Mouse (Mus musculus) hindbrain, postnatal 0 days (tissue): ENCODE data around the gene Colec11. TPM values are rescaled to one million over a fixed set of nuclear protein-coding genes. Genes with fewer than 3 reads are reported as not detected.

Source experiments
- ATAC-seq: fragments of 200-750 bp; cut with Nextera tagmentation; 2 replicates; pipeline ENCODE4 v1.8.0; 2017; ENCODE audit warnings: mild to moderate bottlenecking, moderate TSS enrichment, moderate library complexity
- DNase-seq: peaks from one replicate; pipeline ENCODE4 v3.0.0-alpha.2; 2015; ENCODE audit warnings: low spot score
- H3K27ac ChIP-seq: fragments of 300-500 bp; sonication (generic); 2 replicates; pipeline ENCODE4 v1.5.1; 2014; ENCODE audit warnings: mild to moderate bottlenecking
- H3K27me3 ChIP-seq: fragments of 300-500 bp; sonication (generic); 2 replicates; pipeline ENCODE4 v1.6.1; 2014; ENCODE audit warnings: low read length, mixed read lengths; ENCODE audit not compliant: insufficient read depth
- H3K36me3 ChIP-seq: fragments of 300-500 bp; sonication (generic); 2 replicates; pipeline ENCODE4 v1.6.1; 2014; ENCODE audit warnings: low read length, mixed read lengths; ENCODE audit not compliant: insufficient read depth
- H3K4me1 ChIP-seq: fragments of 300-500 bp; sonication (generic); 2 replicates; pipeline ENCODE4 v1.6.1; 2014; ENCODE audit warnings: antibody characterized with exemption, low read length, mixed read lengths; ENCODE audit not compliant: insufficient read depth
- H3K4me2 ChIP-seq: fragments of 300-500 bp; sonication (generic); 2 replicates; pipeline ENCODE4 v1.6.1; 2014; ENCODE audit warnings: low read depth, mild to moderate bottlenecking, low read length, moderate library complexity, mixed read lengths
- H3K4me3 ChIP-seq: fragments of 300-500 bp; sonication (generic); 2 replicates; pipeline ENCODE4 v1.5.1; 2014; ENCODE audit warnings: low read length
- H3K9ac ChIP-seq: fragments of 300-500 bp; sonication (generic); replicated peaks from 2 replicates; pipeline ENCODE4 v1.6.1; 2014; ENCODE audit warnings: mild to moderate bottlenecking, low read length, moderate library complexity, mixed read lengths
- H3K9me3 ChIP-seq: fragments of 300-500 bp; sonication (generic); 2 replicates; pipeline ENCODE4 v1.6.1; 2016; ENCODE audit warnings: low read length, mixed read lengths
- CTCF ChIP-seq: IDR thresholded peaks from 2 replicates; pipeline ENCODE4 v1.5.1; 2016; ENCODE audit warnings: antibody characterized with exemption, control low read depth, low read depth
- WGBS: fragments of 180-500 bp; shearing (Covaris S2); extraction: QIAGEN DNeasy Blood & Tissue Kit; methylation state at CpG from one replicate; pipeline ENCODE4 v1.1.7; 2014; 5-methylcytosine and 5-hydroxymethylcytosine counted together
- polyA plus RNA-seq: library from polyadenylated mRNA; unstranded; fragments of >200 nt; fragmentation: Nextera tagmentation; extraction: Ambion mirVana; gene quantifications from 2 replicates; pipeline ENCODE4 v1.2.1, GENCODE M21; 2015
- total RNA-seq: library from RNA; depleted of rRNA; stranded (reverse); fragments of >200 nt; gene quantifications from 2 replicates; pipeline ENCODE4 v1.2.3, GENCODE M21; 2014

Colec11 gene
- total and polyA plus RNA-seq, 2 experiments from 2014 or later = 1.2 to 1.4 TPM

GRCm38 (mm10) chr12:28636543-28636942 is 13.4 kb upstream of the Colec11 start:
- Histone ChIP-seq H3K27ac (0 out of 2 replicates have a peak overlapping the region, but pooled peaks have one; percentile 85), H3K9ac (no peak overlapping the region), H3K27me3 (no peaks in the 10 kb centered on the region), H3K36me3 (peaks cover 21% of the 10 kb centered on the region), H3K4me2 (peak overlapping the region; percentile 71), H3K4me1 (peaks cover 8% of the 10 kb centered on the region), H3K4me3 (peak overlapping the region; percentile 77), H3K9me3 (no peaks in the 10 kb centered on the region)
- DNase-seq (no peak), ATAC-seq (no peak)
- TF ChIP-seq CTCF = no peak
- 93% methylated on average over 6 of the region's 6 CpGs for WGBS

GRCm38 (mm10) chr12:28635535-28636476 is 12.6 kb upstream of the Colec11 start, which contains the start of gene Rps7:
Gene Rps7 (minus strand): TSS chr12:28635953.
- Histone ChIP-seq H3K4me3 (peak within 1 kb of the TSS; percentile 77), H3K4me1 (peaks cover 8% of the 10 kb centered on the region), H3K27ac (peak within 1 kb of the TSS; percentile 95), H3K9me3 (no peaks in the 10 kb centered on the region), H3K36me3 (peaks cover 28% of the 10 kb centered on the region), H3K27me3 (no peaks in the 10 kb centered on the region), H3K9ac (peak within 1 kb of the TSS; percentile 94), H3K4me2 (peak within 1 kb of the TSS; percentile 71)
- DNase-seq = peak; percentile 96
- ATAC-seq = peak; percentile 98
- TF ChIP-seq CTCF = no peak
- 6% methylated on average over 68 of the region's 69 CpGs for WGBS

- Histone ChIP-seq H3K36me3 (peaks cover 35% of the 10 kb centered on the region), H3K27ac (peak overlapping the region; percentile 95), H3K4me3 (peak overlapping the region; percentile 77), H3K9ac (peak overlapping the region; percentile 94), H3K4me2 (peak overlapping the region; percentile 71), H3K4me1 (peaks cover 8% of the 10 kb centered on the region), H3K27me3 (no peaks in the 10 kb centered on the region), H3K9me3 (no peaks in the 10 kb centered on the region)
- no peak for TF ChIP-seq CTCF
- 2% methylated on average over 23 of the region's 23 CpGs for WGBS
- peak; percentile 18; the same call in 1 of the 2 replicates for ATAC-seq
- DNase-seq = peak; percentile 21
These were observed 11.9 kb upstream of the Colec11 start for GRCm38 (mm10) chr12:28635058-28635534.

GRCm38 (mm10) chr12:28628436-28628835 is 5.3 kb upstream of the Colec11 start:
- Histone ChIP-seq H3K4me2 (no peak overlapping the region), H3K27ac (no peak overlapping the region), H3K27me3 (no peaks in the 10 kb centered on the region), H3K4me1 (no peaks in the 10 kb centered on the region), H3K36me3 (peaks cover 54% of the 10 kb centered on the region), H3K4me3 (no peak overlapping the region), H3K9ac (no peak overlapping the region), H3K9me3 (no peaks in the 10 kb centered on the region)
- no peak for ATAC-seq
- DNase-seq = no peak
- 89% methylated on average over 2 of the region's 2 CpGs for WGBS
- no peak for TF ChIP-seq CTCF

GRCm38 (mm10) chr12:28627092-28627491 is 3.9 kb upstream of the Colec11 start:
- DNase-seq (no peak), ATAC-seq (no peak)
- Histone ChIP-seq H3K27me3 (no peaks in the 10 kb centered on the region), H3K4me3 (no peak overlapping the region), H3K27ac (no peak overlapping the region), H3K4me1 (no peaks in the 10 kb centered on the region), H3K9me3 (no peaks in the 10 kb centered on the region), H3K36me3 (peaks cover 41% of the 10 kb centered on the region), H3K9ac (no peak overlapping the region), H3K4me2 (no peak overlapping the region)
- no peak for TF ChIP-seq CTCF
- WGBS = 70% methylated on average over 4 of the region's 4 CpGs

- no peak overlapping the region for H3K27ac ChIP-seq
- no peaks in the 10 kb centered on the region for H3K9me3 ChIP-seq
- no peak overlapping the region for H3K4me2 ChIP-seq
- no peaks in the 10 kb centered on the region for H3K4me1 ChIP-seq
- no peak overlapping the region for H3K9ac ChIP-seq
- DNase-seq (no peak), ATAC-seq (no peak)
- no peak overlapping the region for H3K4me3 ChIP-seq
- WGBS = 82% methylated on average over 7 of the region's 7 CpGs
- H3K36me3 ChIP-seq = peaks cover 25% of the 10 kb centered on the region
- no peaks in the 10 kb centered on the region for H3K27me3 ChIP-seq
- no peak for TF ChIP-seq CTCF
These were observed 2.2 kb upstream of the Colec11 start for GRCm38 (mm10) chr12:28625407-28625806.
